Mouse (Mus musculus) CH12.LX (cell line): ENCODE data around the gene Cep55. TPM values are rescaled to one million over a fixed set of nuclear protein-coding genes. Genes with fewer than 3 reads are reported as not detected.

Experiments used
- DNase-seq: peaks from one replicate; pipeline ENCODE4 v3.0.0-alpha.2; 2013; ENCODE audit errors: extremely low read depth
- H3K27ac ChIP-seq: 2 replicates; pipeline ENCODE4 v1.5.1; 2012; ENCODE audit warnings: low read depth, mild to moderate bottlenecking, control low read depth, moderate library complexity; ENCODE audit not compliant: insufficient read depth
- H3K27me3 ChIP-seq: replicated peaks from 2 replicates; pipeline ENCODE3; 2012; ENCODE audit warnings: inconsistent platforms
- H3K36me3 ChIP-seq, 2 experiments: replicated peaks in 1 of 2; 2 replicates each; pipeline versions ENCODE3 to v1.6.1; 2012; ENCODE audit warnings: inconsistent platforms in 1 of 2, low read length in 1 of 2, mild to moderate bottlenecking in 1 of 2, mixed read lengths in 1 of 2, moderate library complexity in 1 of 2; ENCODE audit not compliant: control insufficient read depth in 1 of 2, insufficient read depth in 1 of 2
- H3K4me1 ChIP-seq, 2 experiments: 2 replicates each; pipeline ENCODE4 v1.6.1; 2012; ENCODE audit warnings: inconsistent platforms in 1 of 2, moderate library complexity in 1 of 2; ENCODE audit not compliant: insufficient read depth in 2 of 2, control insufficient read depth in 1 of 2
- H3K4me2 ChIP-seq: 2 replicates; pipeline ENCODE4 v1.6.1; 2012; ENCODE audit warnings: low read depth, mild to moderate bottlenecking, control low read depth; ENCODE audit not compliant: poor library complexity, insufficient read depth, severe bottlenecking
- H3K4me3 ChIP-seq, 3 experiments: fragments of 150-350 bp in 1 of 3; sonication (generic) in 1 of 3; replicated peaks in 1 of 3; 2 replicates each; pipeline versions ENCODE3 to v1.5.1; 2011 to 2012; ENCODE audit warnings: low read depth in 2 of 3, low read length in 2 of 3, mild to moderate bottlenecking in 2 of 3, moderate library complexity in 2 of 3, control low read depth in 1 of 3, improper control_type of control experiment in 1 of 3, inconsistent platforms in 1 of 3, mixed read lengths in 1 of 3; ENCODE audit not compliant: poor library complexity in 1 of 3
- H3K79me2 ChIP-seq: replicated peaks from 2 replicates; pipeline ENCODE4 v1.6.1; 2012; ENCODE audit warnings: mild to moderate bottlenecking, moderate library complexity; ENCODE audit not compliant: control insufficient read depth, poor library complexity, insufficient read depth, severe bottlenecking; ENCODE audit errors: extremely low read depth
- H3K9ac ChIP-seq: 2 replicates; pipeline ENCODE4 v1.6.1; 2012; ENCODE audit warnings: low read depth, mild to moderate bottlenecking, control low read depth, moderate library complexity; ENCODE audit not compliant: insufficient read depth
- H3K9me3 ChIP-seq: replicated peaks from 2 replicates; pipeline ENCODE3; 2012; ENCODE audit warnings: low read length, inconsistent platforms, mixed read lengths
- CTCF ChIP-seq, 2 experiments: IDR thresholded peaks in 1 of 2; conservative IDR thresholded peaks in 1 of 2; 2 replicates each; pipeline ENCODE4 v1.5.1; 2011 to 2012; ENCODE audit warnings: low read depth in 2 of 2, low read length in 2 of 2, improper control_type of control experiment in 1 of 2, inconsistent platforms in 1 of 2, mild to moderate bottlenecking in 1 of 2, moderate library complexity in 1 of 2
- ELF1 ChIP-seq: IDR thresholded peaks from 2 replicates; pipeline ENCODE4 v1.6.1; 2014; ENCODE audit warnings: low read depth, mild to moderate bottlenecking, inconsistent platforms, low read length, improper control_type of control experiment
- EP300 ChIP-seq: IDR thresholded peaks from 2 replicates; pipeline ENCODE4 v1.6.1; 2011; ENCODE audit warnings: low read length, improper control_type of control experiment
- ETS1 ChIP-seq: conservative IDR thresholded peaks from 2 replicates; pipeline ENCODE4 v1.6.1; 2012; ENCODE audit warnings: low read depth, mild to moderate bottlenecking, inconsistent platforms, low read length, improper control_type of control experiment, moderate library complexity
- GABPA ChIP-seq: IDR thresholded peaks from 2 replicates; pipeline ENCODE4 v1.6.1; 2012; ENCODE audit warnings: low read depth, low read length, improper control_type of control experiment, inconsistent platforms; ENCODE audit not compliant: insufficient replicate concordance
- HCFC1 ChIP-seq: IDR thresholded peaks from 2 replicates; pipeline ENCODE4 v1.6.1; 2012; ENCODE audit warnings: low read depth, mild to moderate bottlenecking, inconsistent platforms, low read length, improper control_type of control experiment
- IRF4 ChIP-seq: IDR thresholded peaks from 2 replicates; pipeline ENCODE4 v1.6.1; 2014; ENCODE audit warnings: low read depth, mild to moderate bottlenecking, inconsistent platforms, low read length, improper control_type of control experiment
- JUND ChIP-seq: conservative IDR thresholded peaks from 2 replicates; pipeline ENCODE4 v1.6.1; 2011; ENCODE audit warnings: low read depth, low read length, improper control_type of control experiment
- KAT2A ChIP-seq: IDR thresholded peaks from 2 replicates; pipeline ENCODE4 v1.6.1; 2012; ENCODE audit warnings: low read length, improper control_type of control experiment, inconsistent platforms; ENCODE audit not compliant: insufficient replicate concordance
- MAX ChIP-seq: IDR thresholded peaks from 2 replicates; pipeline ENCODE4 v1.6.1; 2011; ENCODE audit warnings: low read length, improper control_type of control experiment
- MXI1 ChIP-seq: IDR thresholded peaks from 2 replicates; pipeline ENCODE4 v1.6.1; 2011; ENCODE audit warnings: mild to moderate bottlenecking, low read depth, low read length, improper control_type of control experiment
- NELFE ChIP-seq: IDR thresholded peaks from 2 replicates; pipeline ENCODE4 v1.6.1; 2011; ENCODE audit warnings: low read depth, low read length, improper control_type of control experiment
- PAX5 ChIP-seq: IDR thresholded peaks from 2 replicates; pipeline ENCODE4 v1.6.1; 2012; ENCODE audit warnings: low read length, inconsistent platforms, mixed read lengths
- POLR2A ChIP-seq: IDR thresholded peaks from 2 replicates; pipeline ENCODE4 v1.6.1; 2011; ENCODE audit warnings: low read depth, mild to moderate bottlenecking, improper control_type of control experiment, low read length
- POLR2AphosphoS2 ChIP-seq: IDR thresholded peaks from 2 replicates; pipeline ENCODE4 v1.6.1; 2011; ENCODE audit warnings: low read depth, low read length, improper control_type of control experiment
- RAD21 ChIP-seq: IDR thresholded peaks from 2 replicates; pipeline ENCODE4 v1.6.1; 2011; ENCODE audit warnings: low read depth, mild to moderate bottlenecking, low read length, improper control_type of control experiment, moderate library complexity
- RCOR1 ChIP-seq: conservative IDR thresholded peaks from 2 replicates; pipeline ENCODE4 v1.6.1; 2012; ENCODE audit warnings: low read depth, mild to moderate bottlenecking, inconsistent platforms, low read length, improper control_type of control experiment
- SMC3 ChIP-seq: IDR thresholded peaks from 2 replicates; pipeline ENCODE4 v1.6.1; 2011; ENCODE audit warnings: low read depth, low read length, improper control_type of control experiment
- TBP ChIP-seq: conservative IDR thresholded peaks from 2 replicates; pipeline ENCODE4 v1.6.1; 2011; ENCODE audit warnings: low read depth, low read length, improper control_type of control experiment
- TCF12 ChIP-seq: IDR thresholded peaks from 2 replicates; pipeline ENCODE4 v1.6.1; 2014; ENCODE audit warnings: low read depth, mild to moderate bottlenecking, inconsistent platforms, low read length, improper control_type of control experiment
- USF1 ChIP-seq: IDR thresholded peaks from 2 replicates; pipeline ENCODE4 v1.6.1; 2014; ENCODE audit warnings: low read depth, mild to moderate bottlenecking, inconsistent platforms, low read length, improper control_type of control experiment
- USF2 ChIP-seq: conservative IDR thresholded peaks from 2 replicates; pipeline ENCODE4 v1.6.1; 2011; ENCODE audit warnings: low read depth, low read length, improper control_type of control experiment
- ZC3H11A ChIP-seq: IDR thresholded peaks from 2 replicates; pipeline ENCODE4 v1.6.1; 2012; ENCODE audit warnings: low read depth, mild to moderate bottlenecking, inconsistent platforms, low read length, improper control_type of control experiment
- ZKSCAN1 ChIP-seq: IDR thresholded peaks from 2 replicates; pipeline ENCODE4 v1.6.1; 2012; ENCODE audit warnings: low read depth, inconsistent platforms, low read length, improper control_type of control experiment, borderline replicate concordance
- ZMIZ1 ChIP-seq: IDR thresholded peaks from 2 replicates; pipeline ENCODE4 v1.6.1; 2012; ENCODE audit warnings: low read depth, mild to moderate bottlenecking, inconsistent platforms, low read length, improper control_type of control experiment
- dilution Hi-C: fragments of 300-500 bp; cut with MboI; formaldehyde crosslinking; loops from 2 replicates; pipeline ENCODE4 v1.14.3; 2020; ENCODE audit warnings: low sequenced_read_pairs; ENCODE audit not compliant: extremely low pct_unique_long_range_greater_than_20kb, extremely low pct_ligation_motif_present
- in situ Hi-C: fragments of 300-500 bp; cut with MboI; formaldehyde crosslinking; loops from 3 replicates; pipeline ENCODE4 v1.14.3; 2019; ENCODE audit warnings: low sequenced_read_pairs, low pct_ligation_motif_present, low pct_unique_long_range_greater_than_20kb, mixed read lengths
- polyA plus RNA-seq: library from polyadenylated mRNA; unstranded; fragments of >175 nt; gene quantifications from 2 replicates; pipeline ENCODE4 v1.2.1, GENCODE M21; 2012; ENCODE audit warnings: low read depth; ENCODE audit not compliant: insufficient read length
- total RNA-seq, 2 experiments: library from RNA; depleted of rRNA; stranded (reverse); fragments of 300-350 nt in 1 of 2; fragments of >200 nt in 1 of 2; gene quantifications; 2 replicates each; pipeline ENCODE4 v1.2.3; 2012 to 2014

The Cep55 gene
- total and polyA plus RNA-seq, 3 experiments, result 29.6 to 76.2 (median 64.2) TPM

GRCm38 (mm10) chr19:38075051-38075450 is 20.2 kb downstream of the Cep55 start:
- TF ChIP-seq ZKSCAN1 (no peak), TBP (no peak), NELFE (no peak), POLR2A (no peak), POLR2AphosphoS2 (no peak), MAX (no peak), USF2 (no peak), ZC3H11A (no peak), RCOR1 (no peak), KAT2A (no peak), HCFC1 (no peak), MXI1 (no peak), IRF4 (no peak)
- dilution Hi-C loops, result no loop called here
- in situ Hi-C loops, result no loop called here

DNA sequence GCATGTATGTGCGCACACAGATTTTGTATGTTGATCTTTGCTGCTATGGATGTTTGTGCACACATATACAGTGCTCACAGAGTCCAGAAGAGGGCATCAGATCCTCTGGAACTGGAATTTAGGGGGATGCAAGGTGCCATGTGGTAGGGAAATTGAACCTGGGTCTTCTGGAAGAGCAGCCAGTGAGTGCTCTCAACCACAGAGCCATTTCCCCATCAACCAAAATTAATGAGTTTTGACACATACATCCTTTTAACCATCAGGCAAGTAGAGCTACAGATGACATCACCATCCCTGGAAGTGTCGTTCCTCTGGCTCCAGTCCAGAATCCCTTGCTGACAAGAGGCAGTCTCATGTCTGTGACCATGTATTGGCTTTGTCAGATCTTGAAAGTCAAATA is 21.4 kb downstream of the Cep55 start:
- Histone ChIP-seq H3K27me3 (no peaks in the 10 kb centered on the region), H3K9me3 (no peaks in the 10 kb centered on the region), H3K9ac (no peak overlapping the region), H3K27ac (no peak overlapping the region), H3K36me3 (peaks cover 18 to 45% of the 10 kb centered on the region in 2 experiments), H3K4me3 (no peak overlapping the region), H3K79me2 (no peaks in the 10 kb centered on the region), H3K4me2 (no peak overlapping the region), H3K4me1 (peaks cover 0 to 2% of the 10 kb centered on the region in 2 experiments; a peak in 2 of 4 replicates)
- no peak for DNase-seq
- in situ Hi-C loops (no loop called here), dilution Hi-C loops (no loop called here)
- TF ChIP-seq GABPA (no peak), CTCF (conservative IDR thresholded peaks at IDR 0.05 in 1 of 2, IDR thresholded peaks at IDR 0.05 in 1 of 2; ENCODE audit: low read depth in 2 of 2, low read length in 2 of 2) (peak in 1 of 2 experiments; percentile 41; a peak in 2 of 4 replicates), ZC3H11A (no peak; the same call in 1 of the 2 replicates), ZMIZ1 (no peak), POLR2A (no peak), MXI1 (no peak), TCF12 (no peak), SMC3 (peak; percentile 49), JUND (no peak), POLR2AphosphoS2 (no peak), EP300 (no peak), ETS1 (no peak), RAD21 (peak; percentile 45), USF1 (no peak), NELFE (no peak), PAX5 (no peak), ELF1 (no peak), MAX (no peak)

More at GRCm38 (mm10) chr19:38075051-38075450, 20.2 kb downstream of the Cep55 start:
- Histone ChIP-seq H3K4me2 (no peak overlapping the region), H3K79me2 (no peaks in the 10 kb centered on the region), H3K4me1 (no peaks in the 10 kb centered on the region), H3K4me3 (no peak overlapping the region), H3K27ac (no peak overlapping the region), H3K9ac (no peak overlapping the region), H3K36me3 (peaks cover 30 to 57% of the 10 kb centered on the region in 2 experiments), H3K27me3 (no peaks in the 10 kb centered on the region), H3K9me3 (no peaks in the 10 kb centered on the region)
- DNase-seq, result no peak
